Mouse (Mus musculus) cerebellum, adult 2 months (tissue): ENCODE measurements around the gene Med15. TPM values are rescaled to one million over a fixed set of nuclear protein-coding genes. Genes with fewer than 3 reads are reported as not detected.

ENCODE experiments used
- DNase-seq, 2 experiments: peaks; one replicate each; pipeline ENCODE4 v3.0.0; 2021
- H3K27ac ChIP-seq: fragments of 200-500 bp; 2 replicates; pipeline ENCODE4 v1.5.1; 2012; ENCODE audit warnings: low read length, control low read depth, inconsistent platforms; ENCODE audit not compliant: insufficient read depth
- H3K27me3 ChIP-seq: fragments of 200-500 bp; 2 replicates; pipeline ENCODE4 v1.6.1; 2012; ENCODE audit warnings: inconsistent platforms, mild to moderate bottlenecking, low read length, moderate library complexity; ENCODE audit not compliant: control insufficient read depth, insufficient read depth
- H3K4me1 ChIP-seq: fragments of 200-500 bp; 2 replicates; pipeline ENCODE4 v1.6.1; 2011; ENCODE audit warnings: low read length; ENCODE audit not compliant: control insufficient read depth, insufficient read depth
- H3K4me3 ChIP-seq: fragments of 200-500 bp; replicated peaks from 2 replicates; pipeline ENCODE3; 2011; ENCODE audit warnings: mild to moderate bottlenecking, low read depth, low read length, control low read depth; ENCODE audit not compliant: insufficient read depth
- CTCF ChIP-seq: fragments of 200-500 bp; IDR thresholded peaks from 2 replicates; pipeline ENCODE4 v1.5.1; 2011; ENCODE audit warnings: low read depth, mild to moderate bottlenecking, control low read depth, low read length, moderate library complexity, borderline replicate concordance; ENCODE audit not compliant: insufficient read depth
- POLR2A ChIP-seq: fragments of 200-500 bp; IDR thresholded peaks from 2 replicates; pipeline ENCODE4 v1.6.1; 2011; ENCODE audit warnings: low read length, control low read depth, borderline replicate concordance; ENCODE audit not compliant: insufficient read depth
- WGBS: fragments of 180-500 bp; shearing (Covaris S2); methylation state at CpG from one replicate; pipeline ENCODE4 v1.1.7; 2018; 5-methylcytosine and 5-hydroxymethylcytosine counted together
- polyA plus RNA-seq: library from polyadenylated mRNA; depleted of rRNA; stranded (reverse); fragments of >200 nt; gene quantifications from 2 replicates; pipeline ENCODE4 v1.2.3, GENCODE M21; 2012; rRNA removed

Med15 gene
- 73.1 and 78.7 TPM in 2 replicates for polyA plus RNA-seq

DNA sequence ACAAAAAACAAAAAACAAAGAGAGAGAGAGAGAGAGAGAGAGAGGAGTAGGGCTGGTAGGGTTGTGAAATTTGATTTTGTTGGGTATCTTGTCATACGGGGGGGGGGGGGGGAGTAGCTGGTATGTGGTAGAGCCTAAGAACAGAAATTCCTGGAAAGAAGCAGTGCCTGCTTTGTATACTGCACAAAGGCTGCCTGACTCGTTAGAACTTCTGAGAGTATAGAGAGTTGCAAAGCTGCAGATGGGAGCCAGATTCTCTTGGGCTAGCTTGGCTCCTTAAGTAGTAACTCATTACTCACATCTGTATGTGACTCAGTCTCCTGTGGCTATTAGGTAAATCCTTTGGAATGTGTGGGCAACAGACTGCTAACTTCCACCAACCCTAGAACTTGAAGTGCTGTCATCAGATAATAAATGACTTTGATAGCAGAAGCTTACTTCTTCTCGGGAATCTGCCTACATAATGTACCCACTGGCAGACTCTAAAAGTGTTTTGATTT, at the start of gene Med15:
Gene Med15, minus strand, starts transcription at position 51 of the 500 bp plus-strand sequence.
- no peaks in the 10 kb centered on the region for H3K27me3 ChIP-seq
- H3K4me3 ChIP-seq = no peak within 1 kb of the TSS
- 59% methylated on average over 3 of the region's 3 CpGs for WGBS
- H3K27ac ChIP-seq = no peak within 1 kb of the TSS
- TF ChIP-seq POLR2A (no peak), CTCF (no peak)
- no peaks in the 10 kb centered on the region for H3K4me1 ChIP-seq
- DNase-seq = no peak

DNA sequence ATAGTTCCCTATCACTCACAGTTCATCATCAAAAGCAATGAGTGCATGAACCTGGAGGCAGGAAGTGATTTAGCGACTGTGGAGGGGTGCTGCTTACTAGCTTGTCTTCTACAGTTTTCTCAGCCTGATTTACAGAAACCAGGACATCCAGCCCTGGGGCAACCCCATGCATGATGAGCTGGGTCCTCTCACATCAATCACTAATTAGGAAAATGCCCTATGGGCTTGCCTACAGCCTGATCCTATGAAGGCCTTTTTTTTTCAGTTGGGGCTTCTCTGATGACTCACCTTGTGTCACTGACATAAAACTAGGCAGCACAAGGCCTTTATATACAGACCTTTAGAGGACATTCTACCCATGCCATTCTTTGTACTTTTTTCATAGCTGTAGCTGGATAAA, 47.0 kb upstream of the Med15 start:
- Histone ChIP-seq H3K4me1 (no peaks in the 10 kb centered on the region), H3K4me3 (no peak overlapping the region), H3K27ac (no peak overlapping the region), H3K27me3 (no peaks in the 10 kb centered on the region)
- DNase-seq = no peak
- 86% methylated on average over 1 of the region's 1 CpGs for WGBS
- TF ChIP-seq POLR2A = no peak
- no peak for TF ChIP-seq CTCF

DNA sequence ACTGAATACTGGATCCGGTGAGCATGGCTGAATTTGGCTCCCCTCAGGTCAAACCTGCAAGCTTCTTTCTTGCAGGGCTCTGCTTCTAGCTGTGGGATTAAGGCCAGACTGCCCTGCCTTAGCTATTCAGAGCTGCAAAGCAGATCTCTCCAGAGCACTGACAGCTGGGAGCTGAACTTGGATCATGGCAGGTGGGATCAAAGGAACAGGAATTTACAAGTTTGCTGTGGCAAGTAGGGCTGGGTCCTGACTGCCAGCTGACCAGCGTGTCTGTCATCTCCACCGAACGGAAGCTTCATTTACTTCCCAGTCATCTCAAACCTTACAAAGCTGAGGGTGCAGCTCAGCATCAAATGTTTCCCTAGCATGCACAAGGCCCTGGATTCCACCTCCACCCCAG, 45.5 kb upstream of the Med15 start:
- WGBS = 84% methylated on average over 4 of the region's 4 CpGs
- no peaks in the 10 kb centered on the region for H3K4me1 ChIP-seq
- TF ChIP-seq POLR2A (no peak), CTCF (no peak)
- no peaks in the 10 kb centered on the region for H3K27me3 ChIP-seq
- H3K4me3 ChIP-seq = no peak overlapping the region
- no peak overlapping the region for H3K27ac ChIP-seq
- no peak for DNase-seq

DNA sequence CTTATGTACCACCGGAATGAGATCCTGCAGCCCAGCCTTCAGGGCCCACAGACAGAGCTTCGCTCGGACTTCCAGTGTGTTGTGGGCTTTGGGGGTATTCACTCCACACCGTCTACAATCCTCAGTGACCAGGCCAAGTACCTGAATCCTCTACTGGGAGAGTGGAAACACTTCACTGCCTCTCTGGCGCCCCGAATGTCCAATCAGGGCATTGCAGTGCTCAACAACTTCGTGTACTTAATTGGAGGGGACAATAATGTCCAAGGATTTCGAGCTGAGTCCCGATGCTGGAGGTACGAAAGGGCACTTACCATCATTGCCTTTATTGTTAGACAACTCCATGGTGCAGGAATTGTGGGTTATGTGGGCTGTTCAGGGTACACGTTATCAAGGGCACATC, 44.1 kb upstream of the Med15 start:
- no peak overlapping the region for H3K27ac ChIP-seq
- 58% methylated on average over 11 of the region's 11 CpGs for WGBS
- no peaks in the 10 kb centered on the region for H3K27me3 ChIP-seq
- no peak for TF ChIP-seq POLR2A
- peak; percentile 74 for TF ChIP-seq CTCF
- no peak overlapping the region for H3K4me3 ChIP-seq
- peak in 1 of 2 experiments; percentile 47 for DNase-seq
- H3K4me1 ChIP-seq = no peaks in the 10 kb centered on the region

DNA sequence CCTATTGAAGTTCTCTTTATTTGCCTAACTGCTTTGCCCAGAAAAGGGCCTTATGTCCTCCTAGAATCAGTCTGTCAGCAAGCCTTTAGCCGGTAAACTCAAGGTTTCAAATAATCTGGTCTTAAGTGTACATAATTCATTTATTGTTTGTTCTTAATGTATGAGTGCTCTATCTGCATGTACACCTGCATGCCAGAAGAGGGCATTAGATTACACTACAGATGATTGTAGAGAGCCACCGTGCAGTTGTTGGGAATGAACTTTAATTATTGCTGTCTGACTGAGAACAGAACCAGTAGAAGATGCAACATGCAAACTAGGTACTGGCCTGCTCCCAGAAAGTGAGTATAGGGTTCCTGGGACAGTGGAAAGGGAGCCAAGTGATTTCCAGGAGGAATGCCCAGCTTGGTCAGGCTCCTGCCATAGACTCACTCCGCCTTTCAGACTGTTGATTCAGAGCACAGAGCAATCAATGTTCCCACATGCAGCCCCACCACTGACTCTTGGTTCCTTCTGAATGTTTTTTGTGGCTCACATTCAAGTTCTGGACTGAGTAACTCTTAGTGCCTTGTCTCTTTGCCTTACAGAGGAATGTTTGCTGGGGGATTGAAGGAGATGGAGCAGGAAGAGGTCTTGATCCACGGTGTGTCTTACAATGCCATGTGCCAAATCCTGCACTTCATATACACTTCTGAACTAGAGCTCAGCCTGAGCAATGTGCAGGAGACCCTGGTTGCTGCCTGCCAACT, 38.6 kb upstream of the Med15 start:
- TF ChIP-seq CTCF (no peak), POLR2A (no peak)
- WGBS = 54% methylated on average over 4 of the region's 4 CpGs

DNA sequence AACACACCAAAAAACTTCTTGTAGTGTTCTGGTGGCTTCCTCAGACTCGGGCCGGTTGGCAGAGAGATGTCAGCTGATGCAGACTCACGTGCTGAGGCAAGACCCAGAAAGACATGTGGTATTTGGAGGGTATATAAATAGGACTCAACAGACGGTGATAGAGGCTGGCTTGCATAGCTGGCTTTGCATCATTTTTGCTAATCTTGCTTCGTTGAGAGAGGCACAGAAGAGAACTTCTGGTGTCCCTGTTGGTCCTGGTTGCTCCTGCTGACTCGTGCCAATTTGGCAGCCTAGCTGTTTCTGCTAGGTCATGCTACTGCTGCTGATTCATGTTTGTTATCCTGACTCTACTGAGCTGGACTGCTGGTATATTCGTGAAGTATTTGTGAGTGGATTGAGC, 36.1 kb upstream of the Med15 start:
- no peak for TF ChIP-seq CTCF
- TF ChIP-seq POLR2A = no peak
- H3K4me1 ChIP-seq = peaks cover 17% of the 10 kb centered on the region
- WGBS = 8% methylated on average over 7 of the region's 7 CpGs
- H3K4me3 ChIP-seq = no peak overlapping the region
- DNase-seq = peak; percentile 68 to 91
- H3K27ac ChIP-seq = peak overlapping the region; percentile 39; the same call in 1 of the 2 replicates
- H3K27me3 ChIP-seq = no peaks in the 10 kb centered on the region

More for the DNA sequence above, 38.6 kb upstream of the Med15 start:
- H3K4me3 ChIP-seq = no peak overlapping the region
- H3K4me1 ChIP-seq = peaks cover 9% of the 10 kb centered on the region; the same call in 1 of the 2 replicates
- no peaks in the 10 kb centered on the region for H3K27me3 ChIP-seq
- no peak overlapping the region for H3K27ac ChIP-seq
- DNase-seq = peak in 1 of 2 experiments; percentile 32

DNA sequence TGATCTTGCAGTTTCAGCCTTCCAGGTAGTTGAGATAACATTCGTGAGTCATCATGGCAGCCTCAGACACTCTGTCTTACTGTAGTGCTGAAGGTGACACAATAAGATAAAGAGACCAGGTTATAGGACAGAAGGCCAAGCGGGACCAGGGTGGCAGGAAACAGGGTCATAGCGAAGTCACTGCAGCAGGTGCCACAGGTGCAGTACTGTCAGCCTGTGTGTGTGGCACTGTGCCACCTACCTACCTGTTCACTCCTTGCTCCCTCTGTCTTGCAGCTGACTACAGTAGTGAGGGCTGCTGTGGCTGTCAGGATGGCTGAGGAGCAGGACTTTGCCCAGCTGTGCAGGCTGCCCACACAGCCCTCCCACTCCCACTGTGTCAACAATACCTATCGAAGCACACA, 31.4 kb upstream of the Med15 start:
- 61% methylated on average over 4 of the region's 4 CpGs for WGBS
- no peak overlapping the region for H3K27ac ChIP-seq
- H3K4me3 ChIP-seq = no peak overlapping the region
- no peak for TF ChIP-seq CTCF
- no peak for TF ChIP-seq POLR2A
- H3K4me1 ChIP-seq = peaks cover 18% of the 10 kb centered on the region
- peak in 1 of 2 experiments; percentile 15 for DNase-seq
- H3K27me3 ChIP-seq = no peaks in the 10 kb centered on the region

DNA sequence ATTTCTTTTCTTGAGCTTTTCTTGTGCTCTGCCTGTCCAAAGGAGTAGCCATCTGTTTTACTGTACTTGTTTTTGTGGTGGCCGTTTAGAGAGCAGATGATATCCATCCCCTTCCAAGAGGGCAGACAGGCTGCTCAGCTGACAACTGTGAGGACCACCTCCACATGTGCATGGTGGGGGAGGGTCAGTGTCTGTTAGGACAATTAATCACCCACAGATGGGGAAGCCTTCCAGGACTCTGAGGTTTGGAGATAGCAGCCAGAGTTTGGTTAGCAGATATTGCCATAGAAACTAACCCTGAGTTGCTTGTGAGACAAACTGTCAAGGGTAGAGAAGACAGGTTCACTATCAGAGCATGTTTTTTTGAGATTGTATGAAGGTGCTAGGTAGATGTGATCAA, 28.4 kb upstream of the Med15 start:
- Histone ChIP-seq H3K4me3 (no peak overlapping the region), H3K4me1 (peaks cover 15% of the 10 kb centered on the region), H3K27ac (no peak overlapping the region), H3K27me3 (no peaks in the 10 kb centered on the region)
- DNase-seq = no peak
- TF ChIP-seq POLR2A = no peak
- no peak for TF ChIP-seq CTCF
- WGBS = 19% methylated on average over 1 of the region's 1 CpGs
